Mouse (Mus musculus) gastrocnemius, postnatal 10 days (tissue): ENCODE measurements around the gene Ildr2. TPM values are rescaled to one million over a fixed set of nuclear protein-coding genes. Genes with fewer than 3 reads are reported as not detected.

Experiments
- DNase-seq: peaks from one replicate; pipeline ENCODE4 v3.0.0; 2021; ENCODE audit warnings: mixed read lengths
- total RNA-seq, 2 experiments: library from RNA; stranded (reverse); gene quantifications; 2 replicates each; pipeline ENCODE4 v1.2.3; 2021

Ildr2 gene
- total RNA-seq, 2 experiments from 2014 or later, result 2.6 to 3.4 TPM

- DNase-seq, result no peak
These were observed 29.5 kb downstream of the Ildr2 start for GRCm38 (mm10) chr1:166283451-166283850.

GRCm38 (mm10) chr1:166284390-166284789 is 30.5 kb downstream of the Ildr2 start:
- DNase-seq, result no peak

DNA sequence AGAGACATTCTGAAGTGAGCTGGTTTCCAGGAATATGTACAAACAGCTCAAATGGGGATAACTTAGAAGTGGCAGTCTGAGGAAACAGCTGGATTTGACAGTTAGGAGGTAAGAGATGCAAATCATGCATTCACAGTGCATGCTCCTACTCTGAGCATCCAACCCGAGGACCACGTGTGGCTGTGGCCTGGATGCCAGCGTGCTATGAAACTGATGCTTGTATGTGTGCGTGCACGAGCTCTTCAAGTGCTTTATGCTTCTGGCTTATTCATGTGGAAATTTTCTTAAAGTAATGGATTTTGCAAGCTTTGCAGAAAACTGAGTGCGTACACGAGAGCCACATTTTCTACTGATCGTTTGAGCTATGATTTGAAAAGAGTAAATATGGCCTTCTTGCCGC is 32.3 kb downstream of the Ildr2 start:
- no peak for DNase-seq

DNA sequence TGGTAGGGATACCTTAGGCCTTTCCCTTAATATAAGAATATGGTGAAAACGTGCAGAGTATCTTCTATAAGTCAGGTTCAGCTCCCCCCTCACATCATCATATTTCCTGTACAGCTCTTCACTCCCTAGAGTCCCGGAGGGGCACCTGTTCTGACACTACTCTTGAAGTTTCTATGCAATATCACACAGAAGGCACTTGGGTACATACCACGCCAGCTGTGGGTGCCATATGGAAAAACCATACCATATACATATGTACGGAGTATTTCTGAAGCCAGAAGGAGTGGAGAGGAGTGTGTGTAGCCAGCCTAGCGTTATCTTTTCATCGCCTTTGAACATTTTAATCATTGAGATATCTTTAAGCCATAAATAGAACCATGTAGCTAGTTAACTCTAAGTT is 36.6 kb downstream of the Ildr2 start:
- DNase-seq, result no peak

DNA sequence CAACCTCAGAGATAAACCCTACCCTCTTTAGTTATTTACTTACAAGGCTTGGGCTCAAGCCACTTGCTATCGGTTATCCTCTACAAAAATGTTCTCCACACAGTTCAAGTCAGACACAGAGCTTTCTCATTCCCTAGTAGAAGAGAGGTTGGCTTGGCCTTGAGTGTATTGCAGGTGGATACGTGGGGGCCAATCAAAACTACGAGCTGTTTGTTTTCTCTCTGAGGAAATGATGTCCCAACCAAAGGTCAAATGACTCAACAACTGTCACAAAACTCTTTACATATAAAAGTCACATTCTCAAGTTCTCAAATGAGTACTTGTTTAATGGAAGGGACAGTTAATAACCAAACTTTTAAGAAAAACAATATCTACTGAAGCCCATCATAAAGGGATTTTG is 39.1 kb downstream of the Ildr2 start:
- DNase-seq, result no peak

DNA sequence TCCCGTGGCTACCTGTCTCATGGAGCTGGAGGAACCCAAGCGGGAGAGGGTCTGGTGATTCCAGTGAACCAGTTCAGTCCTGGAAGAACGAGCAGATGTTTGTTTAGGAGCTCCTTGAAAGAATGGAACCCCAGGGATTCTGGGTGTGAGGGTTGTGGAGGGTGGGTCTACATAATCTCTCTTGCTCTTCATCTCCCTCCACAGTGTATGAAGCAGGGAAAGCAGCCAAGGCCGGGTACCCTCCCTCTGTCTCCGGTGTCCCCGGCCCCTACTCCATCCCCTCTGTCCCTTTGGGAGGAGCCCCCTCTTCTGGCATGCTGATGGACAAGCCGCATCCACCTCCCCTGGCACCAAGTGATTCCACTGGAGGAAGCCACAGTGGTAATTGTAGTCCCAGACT is 41.6 kb downstream of the Ildr2 start:
- DNase-seq, result no peak

DNA sequence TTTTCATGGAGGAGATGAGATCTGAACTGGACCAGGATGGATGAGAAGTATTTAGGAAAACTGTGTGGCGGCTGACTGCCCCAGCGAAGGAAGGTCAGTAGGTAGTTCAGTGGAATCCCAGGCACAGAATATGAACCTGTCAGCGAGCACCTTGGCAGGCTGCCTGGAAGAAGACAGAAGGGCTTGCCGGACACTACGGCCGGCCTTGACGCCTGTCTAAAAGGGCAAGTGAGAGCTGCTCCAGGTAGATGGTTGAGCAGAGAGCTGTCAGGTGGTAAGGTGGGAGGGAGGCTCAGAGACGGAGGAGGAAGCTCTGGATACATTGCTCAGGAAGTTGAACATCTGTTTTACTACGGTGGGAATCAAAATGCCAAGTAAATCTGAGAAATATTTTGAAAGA is 42.4 kb downstream of the Ildr2 start:
- no peak for DNase-seq

- DNase-seq, result no peak
These were observed 43.0 kb downstream of the Ildr2 start for GRCm38 (mm10) chr1:166296971-166297370.

DNA sequence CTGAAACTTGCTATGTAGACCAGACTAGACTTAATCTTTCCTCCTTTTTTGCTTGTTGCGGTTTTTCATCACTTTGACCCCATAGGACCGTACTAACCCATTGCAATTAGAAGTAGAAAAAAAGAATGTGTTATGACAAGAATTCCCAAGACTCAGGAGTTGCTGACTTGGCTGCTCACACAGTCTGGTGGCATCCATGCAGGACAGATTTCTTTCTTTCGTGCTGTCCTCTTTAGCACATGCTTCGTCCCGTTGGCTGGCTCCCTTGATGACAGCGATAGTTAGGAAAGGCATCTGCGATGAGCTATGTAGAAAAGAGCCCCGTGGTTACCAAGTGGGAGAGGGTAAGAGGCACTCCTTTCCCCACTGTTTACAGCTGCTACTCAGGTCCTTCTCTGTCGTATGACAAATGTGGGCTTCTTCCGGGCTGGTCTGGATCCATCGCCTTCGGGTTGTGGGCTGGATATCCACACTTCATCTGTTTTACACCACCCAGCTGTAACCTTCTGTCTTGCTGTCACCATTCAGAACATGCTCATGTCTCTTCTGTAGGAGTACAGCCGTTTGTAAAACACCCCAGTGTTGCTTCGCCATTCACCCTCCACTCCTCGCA is 43.7 kb downstream of the Ildr2 start:
- no peak for DNase-seq

- DNase-seq, result no peak
These were observed 44.9 kb downstream of the Ildr2 start for GRCm38 (mm10) chr1:166298884-166299283.

- no peak for DNase-seq
These were observed 45.9 kb downstream of the Ildr2 start for GRCm38 (mm10) chr1:166299821-166300220.

GRCm38 (mm10) chr1:166300526-166300925 is 46.6 kb downstream of the Ildr2 start:
- DNase-seq, result no peak

GRCm38 (mm10) chr1:166304352-166305240 is 50.7 kb downstream of the Ildr2 start:
- no peak for DNase-seq

- no peak for DNase-seq
These were observed 54.5 kb downstream of the Ildr2 start for GRCm38 (mm10) chr1:166308471-166308850.

- DNase-seq, result peak; percentile 38
These were observed 55.1 kb downstream of the Ildr2 start for GRCm38 (mm10) chr1:166308851-166309715.

DNA sequence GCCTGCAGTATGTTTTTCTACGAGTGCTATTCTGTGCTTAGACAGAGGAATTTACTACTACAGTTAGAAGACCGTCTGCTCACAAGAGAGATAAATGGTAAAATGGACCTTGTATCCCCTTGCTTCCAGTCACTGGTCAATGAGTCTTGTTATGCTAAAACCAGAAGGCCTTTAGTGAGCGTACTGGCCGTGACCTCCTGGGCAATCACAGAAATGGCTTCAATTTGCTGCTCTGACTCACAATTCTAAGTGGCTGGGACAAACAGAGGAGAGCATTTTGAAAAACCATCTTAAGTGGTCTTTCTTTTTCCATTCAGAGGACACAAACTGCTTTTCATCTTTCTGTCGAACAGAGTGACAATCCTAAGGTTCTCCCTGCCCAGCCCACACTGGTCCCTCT is 57.2 kb downstream of the Ildr2 start:
- no peak for DNase-seq

GRCm38 (mm10) chr1:166313637-166314036 is 59.7 kb downstream of the Ildr2 start:
- DNase-seq, result no peak

DNA sequence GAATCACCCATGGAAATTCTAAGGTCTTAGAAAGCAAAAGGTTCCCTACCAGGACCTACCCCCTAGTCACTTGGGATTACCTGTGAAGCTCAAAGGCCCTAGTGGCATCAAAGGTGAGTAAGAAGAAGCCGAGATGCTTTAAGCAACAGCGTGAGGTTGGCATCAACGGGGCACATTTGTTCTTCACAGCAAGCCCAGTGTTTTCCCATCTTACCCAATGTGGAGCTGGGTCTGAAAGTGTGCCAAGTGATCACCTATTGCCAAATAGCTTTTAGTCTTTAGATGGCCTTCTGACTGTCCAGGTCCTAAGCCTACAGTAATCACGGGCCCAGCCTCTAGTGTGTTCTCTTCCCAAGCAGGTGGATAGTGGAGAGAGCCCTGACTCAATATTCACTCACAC is 61.8 kb downstream of the Ildr2 start:
- DNase-seq, result no peak

DNA sequence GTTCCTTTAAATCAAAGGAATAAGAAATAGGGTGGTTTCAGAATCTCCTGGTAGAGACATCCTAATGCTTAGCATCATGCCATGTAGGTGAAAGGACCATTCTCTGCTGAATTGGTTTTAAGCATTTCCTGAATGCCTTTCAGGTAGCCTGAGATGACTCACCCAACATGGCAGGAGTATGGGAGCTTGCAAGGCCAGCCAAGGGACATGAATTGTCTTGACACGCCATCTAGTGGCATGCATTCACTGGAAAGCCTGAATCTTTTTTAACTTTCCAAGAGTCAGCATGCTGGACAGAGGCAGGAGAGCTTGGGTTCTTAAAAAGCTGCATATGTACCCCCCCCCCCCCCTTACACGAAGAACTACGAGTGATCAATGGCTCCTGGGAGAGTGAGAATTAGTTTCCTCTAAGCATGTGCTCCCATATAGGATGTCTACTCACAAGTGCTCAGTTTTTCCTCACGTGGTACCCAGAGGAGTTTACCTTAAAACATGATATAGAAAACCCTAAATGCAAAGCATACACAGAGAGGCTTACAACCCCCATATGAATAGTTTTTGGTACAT is 65.3 kb downstream of the Ildr2 start:
- peak; percentile 35 for DNase-seq

DNA sequence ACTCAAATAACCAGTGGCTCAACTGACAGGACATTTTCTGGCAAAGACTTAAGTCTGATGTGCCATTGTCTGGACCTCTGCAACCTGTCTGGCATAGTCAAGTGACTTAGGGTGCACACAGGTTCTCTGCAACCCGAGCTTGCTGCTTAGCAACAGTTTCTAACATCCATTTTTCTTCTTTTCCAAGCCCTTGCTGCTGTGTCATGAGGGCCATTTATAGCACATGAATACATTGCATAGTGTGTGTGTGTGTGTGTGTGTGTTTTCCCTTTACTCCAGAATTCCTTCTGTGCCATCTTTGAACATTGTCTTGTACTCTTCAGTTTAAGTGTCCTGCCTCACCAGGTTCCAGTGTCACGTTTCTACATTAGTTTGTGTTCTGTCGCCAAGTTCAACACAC is 72.5 kb downstream of the Ildr2 start:
- DNase-seq, result no peak

GRCm38 (mm10) chr1:166330752-166331151 is 76.8 kb downstream of the Ildr2 start:
- no peak for DNase-seq

- no peak for DNase-seq
These were observed 85.2 kb downstream of the Ildr2 start for GRCm38 (mm10) chr1:166339110-166339509.

- no peak for DNase-seq
These were observed 88.1 kb downstream of the Ildr2 start for GRCm38 (mm10) chr1:166342060-166342459.
